Mouse (Mus musculus) brown adipose tissue, adult 24 weeks (tissue): ENCODE measurements around the gene Txn1. TPM values are rescaled to one million over a fixed set of nuclear protein-coding genes. Genes with fewer than 3 reads are reported as not detected.

Experiments
- H3K27ac ChIP-seq: fragments of 200-500 bp; replicated peaks from 2 replicates; pipeline ENCODE4 v1.5.1; 2012; ENCODE audit warnings: low read depth, mild to moderate bottlenecking, low read length
- H3K4me1 ChIP-seq: fragments of 200-500 bp; 2 replicates; pipeline ENCODE4 v1.6.1; 2012; ENCODE audit warnings: low read length, mixed read lengths; ENCODE audit not compliant: control insufficient read depth, insufficient read depth, insufficient read length
- H3K4me3 ChIP-seq: fragments of 200-500 bp; 2 replicates; pipeline ENCODE4 v1.5.1; 2012; ENCODE audit warnings: low read depth, mild to moderate bottlenecking, low read length, moderate library complexity; ENCODE audit not compliant: insufficient read depth
- polyA plus RNA-seq: library from polyadenylated mRNA; stranded (reverse); fragments of >200 nt; gene quantifications from 2 replicates; pipeline ENCODE4 v1.2.4, GENCODE M21; 2012; ENCODE audit not compliant: missing spikeins, insufficient read depth, insufficient read length

Txn1 gene
- polyA plus RNA-seq = 176 and 213 TPM in 2 replicates

DNA sequence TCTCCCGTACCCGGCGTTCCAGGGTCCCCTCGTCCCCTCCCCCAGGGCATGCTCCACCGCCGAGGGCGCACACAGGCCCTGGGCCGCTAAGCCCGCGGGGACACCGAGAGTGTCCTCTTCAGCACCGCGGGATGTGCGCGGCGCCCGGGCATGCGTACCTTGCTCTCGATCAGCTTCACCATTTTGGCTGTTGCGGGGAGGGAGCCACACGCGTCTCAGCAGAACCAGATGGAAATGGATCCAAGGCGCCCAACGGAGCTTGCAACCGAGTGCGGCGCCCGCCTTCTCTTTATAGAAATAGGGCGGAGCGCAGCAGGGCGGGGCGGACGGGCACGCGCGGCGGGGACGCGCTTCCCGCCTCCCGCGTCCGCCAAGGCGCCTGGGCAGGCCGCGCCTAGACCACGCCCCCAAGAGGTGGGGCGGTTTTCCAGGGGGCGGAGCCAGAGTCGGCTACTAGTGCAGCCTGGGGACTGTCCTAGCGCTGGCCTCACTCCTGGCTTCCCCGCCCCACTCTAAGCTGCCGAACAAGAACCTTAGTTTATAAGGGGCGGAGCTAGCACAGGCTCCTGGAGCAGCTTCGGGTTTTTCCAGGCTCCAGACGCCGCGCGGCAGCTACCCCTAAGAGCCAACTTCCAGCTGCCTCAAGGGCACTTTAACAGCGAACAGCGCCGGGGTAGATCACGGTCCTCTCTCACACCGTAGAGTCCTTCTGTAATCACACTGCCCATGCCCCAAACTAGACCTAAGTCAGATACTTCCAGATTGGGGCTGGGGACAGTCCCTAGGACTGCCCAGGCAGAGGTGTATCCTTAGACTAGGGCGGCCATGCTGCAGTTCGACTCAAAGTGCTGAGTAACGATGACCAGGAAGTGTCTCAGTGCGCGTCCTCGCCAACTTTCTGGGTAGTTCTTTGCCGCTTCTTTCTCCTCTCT lies at the start of gene Txn1:
Gene Txn1, minus strand, starts transcription at position 383 of the 932 bp plus-strand sequence.
- peak within 1 kb of the TSS; percentile 98 for H3K27ac ChIP-seq
- H3K4me1 ChIP-seq = peaks cover 18% of the 10 kb centered on the region
- peak within 1 kb of the TSS; percentile 76 for H3K4me3 ChIP-seq

GRCm38 (mm10) chr4:58003501-58003900 lies 47.3 kb upstream of the Txn1 start:
- Histone ChIP-seq H3K27ac (no peak overlapping the region), H3K4me1 (no peaks in the 10 kb centered on the region), H3K4me3 (no peak overlapping the region)

DNA sequence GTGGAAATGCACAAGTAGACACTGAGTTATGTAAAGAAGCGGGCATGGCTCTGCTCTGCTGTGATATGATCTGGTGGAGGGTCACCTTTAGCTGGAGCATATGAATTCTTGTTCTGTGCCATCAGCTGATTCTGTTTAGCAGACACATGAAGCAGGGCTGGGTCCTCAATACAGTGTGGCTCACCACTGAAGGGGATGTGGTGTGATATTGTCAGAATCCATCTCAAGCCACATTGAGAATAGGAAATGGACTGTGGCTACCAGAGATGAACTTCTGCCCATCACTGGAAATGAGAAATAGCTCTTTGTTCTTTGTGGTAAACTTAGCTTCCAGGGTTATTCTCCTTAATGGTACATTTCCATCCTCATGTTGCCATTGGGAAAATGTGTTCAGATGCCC lies 35.2 kb upstream of the Txn1 start:
- H3K27ac ChIP-seq = no peak overlapping the region
- H3K4me3 ChIP-seq = no peak overlapping the region
- H3K4me1 ChIP-seq = no peaks in the 10 kb centered on the region

DNA sequence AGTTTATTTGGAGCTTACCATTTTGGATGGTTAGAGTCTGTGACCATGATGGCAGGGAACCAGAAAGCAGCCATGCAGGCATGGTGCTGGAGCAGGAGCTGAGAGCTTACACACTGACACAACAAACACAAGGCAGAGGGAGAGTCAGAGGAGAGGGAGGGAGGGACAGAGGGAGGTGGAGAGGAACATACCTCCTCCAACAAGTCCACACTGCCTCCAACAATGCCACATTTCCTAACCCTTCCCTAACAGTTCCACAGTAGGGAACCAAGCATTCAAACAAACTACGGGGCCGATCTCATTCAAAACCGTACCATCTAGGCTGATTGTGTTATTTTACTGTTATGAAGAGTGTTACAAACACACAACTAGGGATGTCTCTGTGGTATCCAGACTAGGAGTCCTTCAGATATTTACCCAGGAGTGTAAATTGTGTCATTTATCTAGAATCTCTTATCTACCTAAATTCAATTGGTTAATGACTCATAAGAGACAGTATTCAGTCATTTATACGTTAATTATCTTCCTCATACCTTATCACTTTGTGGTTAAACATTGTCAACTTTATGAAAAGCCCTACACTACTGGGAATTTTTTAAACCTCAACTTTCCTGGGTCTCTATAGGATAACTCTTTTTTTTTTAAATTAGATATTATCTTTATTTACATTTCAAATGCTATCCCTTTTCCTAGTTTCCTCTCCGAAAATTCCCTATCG lies 18.3 kb upstream of the Txn1 start:
- no peak overlapping the region for H3K4me3 ChIP-seq

DNA sequence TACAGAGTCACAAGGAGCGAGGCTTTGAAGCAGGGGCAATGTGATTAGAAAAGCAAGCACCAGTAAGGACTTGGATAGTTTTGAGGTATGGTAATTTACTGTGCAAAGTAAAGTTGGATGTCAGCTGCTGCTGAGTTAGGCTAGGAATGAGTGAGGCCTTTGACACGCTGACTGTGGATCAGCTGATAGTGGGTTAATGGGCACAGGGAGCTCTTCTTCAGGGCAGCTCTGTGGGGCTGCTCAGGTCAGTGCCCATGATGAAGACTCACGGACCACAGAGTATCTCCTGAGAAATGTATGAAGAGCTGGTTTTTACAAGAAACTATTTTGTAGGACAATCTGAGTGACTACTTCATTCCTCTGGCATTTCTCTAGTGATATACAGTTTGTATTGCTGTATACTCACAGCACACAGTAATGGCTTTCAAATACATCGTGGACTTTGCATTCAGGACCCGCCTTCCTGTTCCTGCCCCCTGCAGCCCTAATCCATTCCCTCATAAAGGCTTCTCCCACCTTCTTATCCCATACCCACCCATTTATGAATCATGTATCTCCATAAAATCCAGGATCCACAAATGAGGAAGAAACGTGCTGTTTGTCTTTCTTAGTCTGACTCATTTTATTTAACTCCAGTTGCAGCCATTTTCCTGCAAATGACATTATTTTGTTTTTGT lies 17.5 kb upstream of the Txn1 start:
- no peak overlapping the region for H3K4me3 ChIP-seq
- no peaks in the 10 kb centered on the region for H3K4me1 ChIP-seq
- no peak overlapping the region for H3K27ac ChIP-seq

More for the DNA sequence above, 18.3 kb upstream of the Txn1 start:
- Histone ChIP-seq H3K4me1 (no peaks in the 10 kb centered on the region), H3K27ac (no peak overlapping the region)

DNA sequence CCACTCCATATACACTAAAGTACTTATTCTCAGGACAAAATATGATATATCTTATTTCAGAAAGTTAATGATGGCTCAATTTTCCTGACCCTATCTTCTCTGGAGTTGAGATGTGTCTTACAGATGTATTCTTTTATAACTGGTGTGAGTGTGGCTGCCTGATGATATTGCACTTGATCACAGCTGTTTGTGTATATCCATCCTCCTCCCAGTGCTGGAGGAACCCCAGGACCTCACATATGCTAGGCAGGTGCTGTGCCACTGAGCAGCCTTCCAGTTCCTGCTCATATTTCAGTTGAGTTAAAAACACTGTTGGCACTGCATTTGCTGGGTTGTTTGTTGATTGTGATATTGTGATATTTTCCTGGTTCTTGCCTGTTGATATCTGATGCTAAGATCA lies 14.1 kb upstream of the Txn1 start:
- H3K4me1 ChIP-seq = no peaks in the 10 kb centered on the region
- no peak overlapping the region for H3K4me3 ChIP-seq
- no peak overlapping the region for H3K27ac ChIP-seq

DNA sequence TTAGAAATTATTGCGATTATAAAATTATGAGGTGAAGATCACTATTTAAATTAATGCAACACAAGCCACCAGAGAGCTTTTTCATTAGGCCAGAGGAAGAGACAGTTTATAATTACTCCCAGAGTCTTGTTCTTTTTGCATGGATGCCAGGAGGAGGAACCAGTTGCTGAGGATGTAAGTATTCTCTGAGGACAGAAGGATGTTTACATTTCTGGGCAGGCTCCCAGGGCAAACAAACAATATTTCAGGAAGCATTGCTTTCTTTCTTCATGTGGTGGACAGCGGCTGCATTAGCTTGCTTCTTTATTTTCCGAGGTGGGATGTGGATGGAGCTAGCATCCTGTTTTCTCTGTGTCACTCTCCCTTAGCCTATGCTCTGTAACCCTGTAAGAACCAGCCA lies 11.0 kb upstream of the Txn1 start:
- Histone ChIP-seq H3K4me3 (no peak overlapping the region), H3K27ac (no peak overlapping the region), H3K4me1 (no peaks in the 10 kb centered on the region)

DNA sequence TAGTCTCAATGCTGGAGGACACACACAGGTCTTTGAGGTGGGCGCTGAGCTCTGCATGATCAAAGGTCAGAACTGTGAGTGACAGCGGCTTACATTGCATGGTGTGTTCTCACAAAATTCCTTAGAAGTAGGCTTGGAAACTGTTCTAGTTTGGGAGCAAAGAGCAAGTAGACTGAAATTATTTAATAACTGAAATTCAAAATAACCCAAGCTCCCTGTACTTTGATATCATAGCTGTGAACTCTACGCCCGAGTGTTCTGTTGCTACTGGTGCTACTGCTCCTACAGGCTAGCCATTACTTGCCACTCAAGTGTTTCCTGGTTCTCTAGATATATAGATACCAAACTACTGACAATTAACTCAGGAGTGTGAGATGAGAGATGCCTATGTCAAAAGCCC lies 9.3 kb upstream of the Txn1 start:
- no peak overlapping the region for H3K4me3 ChIP-seq
- H3K4me1 ChIP-seq = no peaks in the 10 kb centered on the region
- no peak overlapping the region for H3K27ac ChIP-seq

DNA sequence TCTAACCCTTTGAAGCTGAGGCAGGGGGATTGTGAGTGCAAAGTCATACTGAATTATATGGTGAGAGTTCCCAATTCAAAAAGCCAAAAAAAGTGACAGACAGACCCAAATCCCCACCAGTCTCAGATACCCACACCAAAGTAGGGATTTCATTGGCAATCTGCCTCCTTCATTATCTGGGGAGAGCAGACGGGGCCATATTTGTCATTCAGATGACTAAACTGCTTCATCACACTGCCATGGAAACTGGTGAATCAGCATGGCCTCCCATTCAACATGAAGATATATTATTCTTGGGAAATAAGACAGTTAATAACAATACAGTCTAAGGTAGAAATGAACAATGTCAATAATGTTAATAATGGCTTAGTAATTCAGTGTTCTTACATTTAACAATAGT lies 7.9 kb upstream of the Txn1 start:
- Histone ChIP-seq H3K4me1 (no peaks in the 10 kb centered on the region), H3K4me3 (no peak overlapping the region), H3K27ac (no peak overlapping the region)

- H3K4me1 ChIP-seq = peaks cover 7% of the 10 kb centered on the region
- no peak overlapping the region for H3K4me3 ChIP-seq
- H3K27ac ChIP-seq = no peak overlapping the region
These were observed 2.8 kb upstream of the Txn1 start for GRCm38 (mm10) chr4:57959056-57959455.

GRCm38 (mm10) chr4:57958098-57958497 lies 1.9 kb upstream of the Txn1 start:
- Histone ChIP-seq H3K4me3 (no peak overlapping the region), H3K4me1 (peaks cover 15% of the 10 kb centered on the region), H3K27ac (no peak overlapping the region)

DNA sequence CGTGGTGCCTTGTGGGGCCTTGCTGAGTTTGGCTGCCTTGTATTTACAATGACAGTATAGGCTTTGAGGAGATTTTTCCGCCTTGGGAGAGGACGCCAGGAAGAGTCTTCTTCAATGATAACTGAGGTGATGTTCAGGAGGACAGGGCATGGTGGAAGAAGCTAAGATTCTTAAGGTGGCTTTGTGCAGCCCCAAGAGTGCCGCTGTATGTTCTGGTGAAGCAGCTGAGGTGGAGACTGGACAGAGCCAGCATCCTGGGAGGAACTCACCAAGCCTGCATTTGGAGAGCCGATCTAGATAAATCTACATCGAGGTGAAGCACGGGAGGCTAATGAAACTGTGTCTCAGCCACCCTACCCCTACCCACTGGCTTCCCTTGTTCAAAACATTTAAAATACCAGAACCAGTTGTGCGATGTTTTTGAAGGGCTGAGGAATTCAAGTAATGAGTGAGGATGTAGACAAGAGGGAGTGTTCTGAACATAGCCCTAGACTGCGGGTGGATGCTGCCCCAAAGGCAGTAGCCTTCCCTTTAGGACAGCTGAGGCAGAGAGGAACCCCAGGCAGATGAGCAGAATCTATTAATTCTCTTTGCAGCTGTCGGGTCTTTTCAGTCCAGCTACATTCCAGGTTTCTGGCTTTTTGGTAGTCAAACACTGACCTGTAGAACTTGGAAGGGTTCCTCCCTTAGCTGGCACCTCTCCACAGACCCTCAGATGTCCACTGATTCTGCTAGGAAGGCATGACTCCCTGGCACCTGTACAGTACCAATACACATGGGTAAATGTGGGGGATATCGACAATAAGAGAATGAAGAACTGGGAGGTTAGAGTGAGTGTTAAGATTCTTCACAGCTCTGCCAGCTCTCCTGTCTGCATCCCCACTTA lies 1.2 kb upstream of the Txn1 start:
- Histone ChIP-seq H3K4me1 (peaks cover 17% of the 10 kb centered on the region), H3K27ac (peak overlapping the region; percentile 98), H3K4me3 (peak overlapping the region; percentile 65)

DNA sequence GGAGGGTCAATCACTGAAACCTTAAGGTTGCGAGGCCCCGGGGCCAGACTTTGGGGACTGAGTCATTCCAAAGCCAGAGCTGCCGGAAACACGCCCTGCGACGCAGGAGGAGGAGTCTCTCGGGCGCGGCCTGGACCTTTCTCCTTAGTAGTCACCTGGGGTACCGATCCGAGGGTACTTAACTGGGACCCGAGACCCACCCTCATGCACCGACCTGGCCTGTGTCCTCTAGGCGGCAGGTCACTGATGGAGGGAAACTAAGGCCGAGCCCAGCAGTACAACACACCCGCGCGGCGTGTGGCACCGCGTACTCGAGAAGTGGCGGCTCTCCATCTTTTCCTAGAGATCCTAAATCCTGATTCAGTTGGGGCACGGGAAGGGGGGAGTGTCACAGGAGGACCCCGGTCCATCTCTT lies 660 bp downstream of the Txn1 start:
- Histone ChIP-seq H3K27ac (peak overlapping the region; percentile 81), H3K4me1 (peaks cover 18% of the 10 kb centered on the region), H3K4me3 (peak overlapping the region; percentile 76)

DNA sequence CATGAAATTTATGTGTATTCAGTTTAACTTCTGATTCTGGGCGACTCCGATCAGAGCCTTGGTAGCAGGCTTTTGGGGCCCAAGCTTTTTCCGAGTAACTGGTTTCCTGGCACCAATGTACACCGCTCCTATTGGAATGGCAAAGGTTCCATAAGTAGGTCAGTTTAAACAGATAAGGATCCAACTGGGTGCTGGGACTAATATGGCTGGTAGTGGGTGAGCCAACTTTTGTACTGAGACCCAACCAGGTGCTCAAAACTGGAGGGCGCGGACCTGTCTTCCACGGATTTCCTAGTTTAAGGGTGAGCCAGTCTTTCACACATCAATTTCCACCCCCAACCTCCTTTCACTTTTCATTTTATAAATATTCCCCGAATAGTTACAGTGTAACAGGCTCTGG lies 1.2 kb downstream of the Txn1 start:
- peak overlapping the region; percentile 81; the same call in 1 of the 2 replicates for H3K27ac ChIP-seq
- H3K4me1 ChIP-seq = peaks cover 18% of the 10 kb centered on the region
- H3K4me3 ChIP-seq = peak overlapping the region; percentile 76
